Comparison of ENCODE assay signal across 16 mouse cellular contexts in the genomic region with DNA sequence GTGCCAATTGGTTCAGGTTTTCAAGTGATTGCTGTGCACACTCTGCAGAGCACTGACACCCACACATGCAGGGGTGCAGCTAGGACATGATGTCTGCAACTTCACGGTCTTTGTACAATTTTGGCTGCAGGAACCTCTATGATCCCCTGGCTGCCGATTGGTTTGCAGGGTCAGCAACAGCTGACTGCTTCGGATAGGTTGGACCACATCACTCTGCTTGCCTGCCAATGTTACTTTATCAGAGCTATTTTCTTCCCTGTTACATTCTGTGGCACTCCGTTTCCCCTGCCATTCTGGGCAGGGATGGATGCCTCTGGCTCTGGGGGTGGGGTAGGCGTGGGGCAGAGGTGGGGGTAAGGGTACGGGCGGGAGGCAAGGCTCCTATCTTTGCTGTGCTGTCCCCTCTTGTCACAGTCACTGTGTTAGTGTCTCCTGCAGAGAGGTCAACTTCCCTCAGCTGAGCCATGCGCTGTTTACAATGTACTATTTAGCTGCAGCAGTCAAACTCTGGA. TPM values are rescaled to one million over a fixed set of nuclear protein-coding genes. Genes with fewer than 3 reads are reported as not detected.
DNase-seq lines count a peak whose midpoint lies in the region; ATAC-seq and TF ChIP-seq lines count a peak whose summit lies in the region.
"Had no signal": no experiment of that assay in that cellular context is flagged by ENCODE, and none has a peak within 500 bp of the region (broad histone marks: within the 10 kb centered on the region; RNA-seq: fewer than 3 reads in every experiment).

No protein-coding gene starts in this region.

- no peaks in the 10 kb centered on the region for H3K4me1 ChIP-seq in hindbrain, postnatal 0 days (ENCODE audit: insufficient read depth, low read length)
- H3K4me1 ChIP-seq in hindbrain, embryonic 16.5 days (ENCODE audit: control insufficient read depth, insufficient read depth, low read depth, low read length): no peaks in the 10 kb centered on the region
- H3K4me1 ChIP-seq in heart, adult 2 months (ENCODE audit: control insufficient read depth, insufficient read depth, low read length): no peaks in the 10 kb centered on the region
- H3K4me1 ChIP-seq: embryonic facial prominence, embryonic 13.5 days had no signal

- no peaks in the 10 kb centered on the region for H3K79me2 ChIP-seq in heart, adult 2 months (replicated peaks; ENCODE audit: control insufficient read depth, insufficient read depth, low read length)

- no peak for DNase-seq in hindbrain, postnatal 0 days (ENCODE audit: low spot score)
- peak; percentile 34 to 53 for DNase-seq in heart, adult 2 months
- peak; percentile 46 to 59 for DNase-seq in heart, adult 9 months (ENCODE audit: low spot score in 2 of 2)
- peak; percentile 29 to 37 for DNase-seq in heart, postnatal 14 days
- no peak for DNase-seq in urinary bladder, postnatal 4 days (ENCODE audit: low spot score in 2 of 2)
- no peak for DNase-seq in adrenal gland, adult 8-10 months
- DNase-seq: cerebellum, adult 11 months; kidney, postnatal 14 days; right cerebral cortex, postnatal 25 days; thymus, adult 2 months had no signal

- no peaks in the 10 kb centered on the region for H3K27me3 ChIP-seq in hindbrain, postnatal 0 days (ENCODE audit: insufficient read depth, low read length)
- H3K27me3 ChIP-seq in hindbrain, embryonic 16.5 days (replicated peaks; ENCODE audit: control insufficient read depth, insufficient read depth, low read length): no peaks in the 10 kb centered on the region
- no peaks in the 10 kb centered on the region for H3K27me3 ChIP-seq in heart, adult 2 months (ENCODE audit: control insufficient read depth, insufficient read depth, low read length)
- H3K27me3 ChIP-seq: CH12.LX; embryonic facial prominence, embryonic 13.5 days had no signal

- TF ChIP-seq POLR2A in heart, adult 2 months (IDR thresholded peaks at IDR 0.05; ENCODE audit: insufficient read depth, low read depth, low read length): no peak

- peak; percentile 49; the same call in 1 of the 2 replicates for ATAC-seq in hindbrain, postnatal 0 days
- ATAC-seq in hindbrain, embryonic 16.5 days: no peak
- ATAC-seq: activated CD4-positive, CD25-positive, alpha-beta regulatory T cell, adult 4 months; lung, postnatal 0 days had no signal

- H3K4me3 ChIP-seq in hindbrain, postnatal 0 days (ENCODE audit: low read length): no peak overlapping the region
- no peak overlapping the region for H3K4me3 ChIP-seq in hindbrain, embryonic 16.5 days (ENCODE audit: low read length)
- H3K4me3 ChIP-seq in heart, adult 2 months: no peak overlapping the region
- H3K4me3 ChIP-seq: embryonic facial prominence, embryonic 13.5 days had no signal

- no peak overlapping the region for H3K4me2 ChIP-seq in hindbrain, postnatal 0 days (ENCODE audit: low read depth, low read length)
- no peak overlapping the region for H3K4me2 ChIP-seq in hindbrain, embryonic 16.5 days (ENCODE audit: low read length)
- H3K4me2 ChIP-seq: embryonic facial prominence, embryonic 13.5 days; liver, embryonic 11.5 days had no signal

- 23% methylated on average over 8 of the region's 8 CpGs for WGBS in hindbrain, postnatal 0 days
- WGBS in hindbrain, embryonic 16.5 days: 38% methylated on average over 8 of the region's 8 CpGs
- WGBS in heart, adult 2 months: 32% methylated on average over 8 of the region's 8 CpGs

- TF ChIP-seq CTCF in hindbrain, postnatal 0 days (IDR thresholded peaks at IDR 0.05; ENCODE audit: low read depth): no peak
- TF ChIP-seq CTCF in heart, adult 2 months (IDR thresholded peaks at IDR 0.05): no peak

- no peak overlapping the region for H3K27ac ChIP-seq in hindbrain, postnatal 0 days
- no peak overlapping the region for H3K27ac ChIP-seq in hindbrain, embryonic 16.5 days (ENCODE audit: low read depth, low read length)
- H3K27ac ChIP-seq in heart, adult 2 months: peak overlapping the region; percentile 12; the same call in 1 of the 2 replicates
- H3K27ac ChIP-seq: embryonic facial prominence, embryonic 13.5 days had no signal

- intact Hi-C loops in heart, adult 2 months (cut with DNase I): no loop called here
- intact Hi-C loops in heart, postnatal 14 days (cut with DNase I): no loop called here

- H3K36me3 ChIP-seq in hindbrain, postnatal 0 days (ENCODE audit: insufficient read depth, low read length): no peaks in the 10 kb centered on the region
- no peaks in the 10 kb centered on the region for H3K36me3 ChIP-seq in hindbrain, embryonic 16.5 days (ENCODE audit: control insufficient read depth, insufficient read depth, low read length)
- H3K36me3 ChIP-seq in heart, adult 2 months (ENCODE audit: control insufficient read depth, insufficient read depth, low read length): no peaks in the 10 kb centered on the region; the same call in 1 of the 2 replicates
- H3K36me3 ChIP-seq: embryonic facial prominence, embryonic 13.5 days had no signal

- peak; percentile 65 for TF ChIP-seq EP300 in heart, adult 2 months (IDR thresholded peaks at IDR 0.05; ENCODE audit: insufficient read depth, low read depth, low read length)

- H3K9me3 ChIP-seq in hindbrain, postnatal 0 days (ENCODE audit: low read length): no peaks in the 10 kb centered on the region
- H3K9me3 ChIP-seq in hindbrain, embryonic 16.5 days (ENCODE audit: control insufficient read depth, low read length): no peaks in the 10 kb centered on the region
- H3K9me3 ChIP-seq: embryonic facial prominence, embryonic 13.5 days had no signal

- H3K9ac ChIP-seq in hindbrain, postnatal 0 days (replicated peaks; ENCODE audit: low read length): no peak overlapping the region
- no peak overlapping the region for H3K9ac ChIP-seq in hindbrain, embryonic 16.5 days (ENCODE audit: low read depth, low read length)
- H3K9ac ChIP-seq in heart, adult 2 months (ENCODE audit: low read depth, low read length): no peak overlapping the region
- H3K9ac ChIP-seq: embryonic facial prominence, embryonic 13.5 days had no signal

RNA-seq across cellular contexts. Expression of gene B3galt5, which starts 6.5 kb away (rescaled TPM):
- total RNA-seq in hindbrain, postnatal 0 days (2014; rRNA removed): 11.3 and 12.4 TPM in 2 replicates
- 7.3 and 7.9 TPM in 2 replicates for polyA plus RNA-seq in hindbrain, postnatal 0 days (2015; fragmentation: Nextera tagmentation; extraction: Ambion mirVana)
- 6.0 and 6.4 TPM in 2 replicates for polyA plus RNA-seq in hindbrain, embryonic 16.5 days (2015; fragmentation: Nextera tagmentation; extraction: Ambion mirVana)
- total RNA-seq in heart, adult 2 months (2021): not detected
- polyA plus RNA-seq in heart, adult 2 months (2012; rRNA removed): 0.03 TPM in 1 of 2 replicates, not detected in the other
- under 1 TPM in 1 of 2 experiments, not detected in 1; 0.10 TPM for total RNA-seq in heart, postnatal 14 days (2021)
- total RNA-seq in adrenal gland, adult 8-10 months (2022): under 1 TPM; 0.40 to 0.55 (median 0.51) TPM

RNA-seq across cellular contexts. Expression of gene Sh3bgr, which starts 28.9 kb away (rescaled TPM):
- 0.26 and 16.4 TPM in 2 replicates for total RNA-seq in hindbrain, postnatal 0 days (2014; rRNA removed)
- 5.9 and 7.4 TPM in 2 replicates for polyA plus RNA-seq in hindbrain, postnatal 0 days (2015; fragmentation: Nextera tagmentation; extraction: Ambion mirVana)
- 1.8 and 4.2 TPM in 2 replicates for polyA plus RNA-seq in hindbrain, embryonic 16.5 days (2015; fragmentation: Nextera tagmentation; extraction: Ambion mirVana)
- 100 to 1,000 TPM; 298 to 308 TPM for total RNA-seq in heart, adult 2 months (2021)
- 313 and 426 TPM in 2 replicates for polyA plus RNA-seq in heart, adult 2 months (2012; rRNA removed)
- 100 to 1,000 TPM; 569 to 662 TPM for total RNA-seq in heart, postnatal 14 days (2021)
- total RNA-seq in adrenal gland, adult 8-10 months (2022): 10 to 100 TPM; 17.2 to 37.2 (median 31.4) TPM
- polyA plus RNA-seq: activated CD4-positive, CD25-positive, alpha-beta regulatory T cell, adult 4 months had no signal

RNA-seq across cellular contexts. Expression of gene Lca5l, which starts 37.0 kb away (rescaled TPM):
- total RNA-seq in hindbrain, postnatal 0 days (2014; rRNA removed): 2.0 and 3.2 TPM in 2 replicates
- polyA plus RNA-seq in hindbrain, postnatal 0 days (2015; fragmentation: Nextera tagmentation; extraction: Ambion mirVana): 1.9 and 2.3 TPM in 2 replicates
- 1.6 and 1.7 TPM in 2 replicates for polyA plus RNA-seq in hindbrain, embryonic 16.5 days (2015; fragmentation: Nextera tagmentation; extraction: Ambion mirVana)
- under 1 TPM; 0.34 to 0.39 TPM for total RNA-seq in heart, adult 2 months (2021)
- polyA plus RNA-seq in heart, adult 2 months (2012; rRNA removed): 0.37 and 0.38 TPM in 2 replicates
- total RNA-seq in heart, postnatal 14 days (2021): under 1 TPM; 0.71 to 0.91 TPM
- total RNA-seq in adrenal gland, adult 8-10 months (2022): 1 to 10 TPM; 2.0 to 5.5 (median 2.9) TPM

Comparison
In these comparisons a context has a peak if more than half of its experiments do, and no peak if none do; other contexts are left out.
1. DNase-seq: peak in heart, adult 2 months (2 of 2), heart, adult 9 months (2 of 2) and heart, postnatal 14 days (2 of 2); none in hindbrain, postnatal 0 days (single experiment), urinary bladder, postnatal 4 days (0 of 2) and adrenal gland, adult 8-10 months (single experiment).